Mouse (Mus musculus) ES-Bruce4 (cell line): ENCODE data around the gene 4931406P16Rik.

Experiments used
- CTCF ChIP-seq: IDR thresholded peaks from one replicate; pipeline ENCODE4 v1.8.1; 2011; ENCODE audit warnings: low read depth, low read length
- POLR2A ChIP-seq: IDR thresholded peaks from one replicate; pipeline ENCODE4 v1.8.1; 2011; ENCODE audit warnings: low read length; ENCODE audit not compliant: insufficient read depth

DNA sequence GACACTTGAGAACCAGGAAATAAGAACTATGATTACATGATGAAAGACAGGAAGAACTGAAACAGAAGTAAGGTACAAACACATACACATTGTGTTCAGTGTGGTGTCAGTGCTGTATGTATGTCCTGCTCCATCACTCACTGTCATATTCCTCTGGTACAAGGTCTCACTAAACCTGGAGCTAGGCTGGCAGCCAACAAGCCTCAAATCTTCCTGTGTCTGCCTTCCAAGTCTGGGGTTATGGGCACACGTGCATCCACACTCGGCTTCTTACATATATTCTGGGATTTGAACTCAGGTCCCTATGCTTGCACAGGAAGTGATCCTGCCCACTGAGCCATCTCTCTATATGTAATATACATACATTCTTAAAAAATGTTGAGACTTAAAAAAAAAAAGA lies 20.7 kb downstream of the 4931406P16Rik start:
- TF ChIP-seq CTCF (no peak), POLR2A (no peak)
